Mouse (Mus musculus) right cerebral cortex, adult 18-20 months (tissue): ENCODE results near the gene 1700001J03Rik.
"Not testable (repeated sequence)": the region's sequence is repeated elsewhere in the genome, so short reads cannot be mapped to it uniquely, and the experiment has no call there.

Source experiments
- DNase-seq: peaks from one replicate; pipeline ENCODE4 v3.0.0; 2022; ENCODE audit warnings: mixed read lengths

1700001J03Rik gene

GRCm38 (mm10) chr5:146185204-146185603, at the start of gene 1700001J03Rik:
1700001J03Rik (minus strand) TSS chr5:146185304.
- not testable (repeated sequence) for DNase-seq

- DNase-seq = no peak
These were observed 49.2 kb upstream of the 1700001J03Rik start for GRCm38 (mm10) chr5:146234336-146234735.

GRCm38 (mm10) chr5:146232816-146233215, 47.7 kb upstream of the 1700001J03Rik start:
- DNase-seq = no peak

- no peak for DNase-seq
These were observed 47.1 kb upstream of the 1700001J03Rik start for GRCm38 (mm10) chr5:146232056-146232675.

GRCm38 (mm10) chr5:146231655-146231996, 46.5 kb upstream of the 1700001J03Rik start:
- peak; percentile 37 for DNase-seq

- DNase-seq = peak; percentile 95
These were observed 46.0 kb upstream of the 1700001J03Rik start, which contains the start of gene Cdk8 for GRCm38 (mm10) chr5:146230864-146231654. Cdk8 (plus strand) TSS chr5:146231230.

GRCm38 (mm10) chr5:146229869-146230650, 45.0 kb upstream of the 1700001J03Rik start:
- no peak for DNase-seq

- DNase-seq = no peak
These were observed 42.4 kb upstream of the 1700001J03Rik start for GRCm38 (mm10) chr5:146227496-146227895.

GRCm38 (mm10) chr5:146223786-146224185, 38.7 kb upstream of the 1700001J03Rik start:
- no peak for DNase-seq

GRCm38 (mm10) chr5:146221722-146222121, 36.6 kb upstream of the 1700001J03Rik start:
- DNase-seq = no peak

GRCm38 (mm10) chr5:146220879-146221714, 36.0 kb upstream of the 1700001J03Rik start, which contains the start of gene Rnf6:
Rnf6 (minus strand) TSS chr5:146221555.
- peak; percentile 97 for DNase-seq

- no peak for DNase-seq
These were observed 35.4 kb upstream of the 1700001J03Rik start for GRCm38 (mm10) chr5:146220501-146220878.

- no peak for DNase-seq
These were observed 20.4 kb upstream of the 1700001J03Rik start for GRCm38 (mm10) chr5:146205537-146205936.

GRCm38 (mm10) chr5:146203921-146204320, 18.8 kb upstream of the 1700001J03Rik start:
- no peak for DNase-seq

GRCm38 (mm10) chr5:146200580-146200979, 15.5 kb upstream of the 1700001J03Rik start:
- no peak for DNase-seq

GRCm38 (mm10) chr5:146199540-146199939, 14.4 kb upstream of the 1700001J03Rik start:
- no peak for DNase-seq

GRCm38 (mm10) chr5:146199073-146199472, 14.0 kb upstream of the 1700001J03Rik start:
- DNase-seq = no peak

GRCm38 (mm10) chr5:146193360-146193759, 8.3 kb upstream of the 1700001J03Rik start:
- no peak for DNase-seq

- no peak for DNase-seq
These were observed 5.6 kb upstream of the 1700001J03Rik start for GRCm38 (mm10) chr5:146190501-146191269.

GRCm38 (mm10) chr5:146190093-146190492, 5.0 kb upstream of the 1700001J03Rik start:
- no peak for DNase-seq

- DNase-seq = no peak
These were observed 3.6 kb upstream of the 1700001J03Rik start for GRCm38 (mm10) chr5:146188712-146189111.

GRCm38 (mm10) chr5:146188144-146188543, 3.0 kb upstream of the 1700001J03Rik start:
- DNase-seq = no peak
